Mouse (Mus musculus) G1E (cell line): ENCODE results near the gene Dennd1a. TPM values are rescaled to one million over a fixed set of nuclear protein-coding genes. Genes with fewer than 3 reads are reported as not detected.

Experiments
- ATAC-seq: 2 replicates; pipeline ENCODE4 v1.8.0; 2016; ENCODE audit warnings: mild to moderate bottlenecking; ENCODE audit not compliant: insufficient number of reproducible peaks, poor library complexity, low FRiP score, severe bottlenecking; ENCODE audit errors: extremely low read depth
- DNase-seq: peaks from one replicate; pipeline ENCODE4 v3.0.0; 2012; ENCODE audit warnings: low spot score
- H3K27me3 ChIP-seq: 2 replicates; pipeline ENCODE4 v1.6.1; 2012; ENCODE audit warnings: mild to moderate bottlenecking, low read length, inconsistent platforms; ENCODE audit not compliant: insufficient read depth
- H3K36me3 ChIP-seq: replicated peaks from 2 replicates; pipeline ENCODE3; 2012; ENCODE audit warnings: mild to moderate bottlenecking, inconsistent platforms
- H3K4me1 ChIP-seq: 2 replicates; pipeline ENCODE4 v1.6.1; 2012; ENCODE audit warnings: low read depth, low read length, inconsistent platforms, mixed read lengths; ENCODE audit not compliant: insufficient read depth
- H3K4me3 ChIP-seq: 2 replicates; pipeline ENCODE4 v1.5.1; 2012; ENCODE audit warnings: low read depth, mild to moderate bottlenecking, inconsistent platforms, low read length, moderate library complexity, mixed read lengths
- H3K9me3 ChIP-seq: replicated peaks from 2 replicates; pipeline ENCODE4 v1.6.1; 2012; ENCODE audit warnings: inconsistent platforms
- CTCF ChIP-seq: IDR thresholded peaks from 2 replicates; pipeline ENCODE4 v1.5.1; 2012; ENCODE audit warnings: low read depth, low read length, inconsistent platforms, mixed read lengths
- GATA1 ChIP-seq: IDR thresholded peaks from 2 replicates; pipeline ENCODE4 v1.6.1; 2012; ENCODE audit warnings: borderline replicate concordance, low read length, inconsistent platforms, mixed read lengths
- GATA2 ChIP-seq: IDR thresholded peaks from 2 replicates; pipeline ENCODE4 v1.6.1; 2012; ENCODE audit warnings: low read depth, low read length, inconsistent platforms, borderline replicate concordance
- POLR2AphosphoS5 ChIP-seq: IDR thresholded peaks from 2 replicates; pipeline ENCODE4 v1.6.1; 2012; ENCODE audit warnings: low read depth, low read length, inconsistent platforms; ENCODE audit not compliant: insufficient replicate concordance
- TAL1 ChIP-seq: conservative IDR thresholded peaks from 2 replicates; pipeline ENCODE4 v1.6.1; 2012; ENCODE audit warnings: low read depth, low read length, inconsistent platforms, mixed read lengths
- polyA plus RNA-seq: library from polyadenylated mRNA; stranded (reverse); fragments of >175 nt; gene quantifications from 2 replicates; pipeline ENCODE4 v1.2.3, GENCODE M21; 2012
- total RNA-seq, 2 experiments: library from RNA; stranded (forward) in 1 of 2; stranded (reverse) in 1 of 2; fragments of 200-1000 nt in 1 of 2; fragments of >200 nt in 1 of 2; fragmentation: Nextera tagmentation in 1 of 2; gene quantifications; 2 replicates each; pipeline ENCODE4 v1.2.3; 2014 to 2017

The Dennd1a gene
- total and polyA plus RNA-seq, 3 experiments, result 25.5 to 78.7 (median 71.0) TPM

DNA sequence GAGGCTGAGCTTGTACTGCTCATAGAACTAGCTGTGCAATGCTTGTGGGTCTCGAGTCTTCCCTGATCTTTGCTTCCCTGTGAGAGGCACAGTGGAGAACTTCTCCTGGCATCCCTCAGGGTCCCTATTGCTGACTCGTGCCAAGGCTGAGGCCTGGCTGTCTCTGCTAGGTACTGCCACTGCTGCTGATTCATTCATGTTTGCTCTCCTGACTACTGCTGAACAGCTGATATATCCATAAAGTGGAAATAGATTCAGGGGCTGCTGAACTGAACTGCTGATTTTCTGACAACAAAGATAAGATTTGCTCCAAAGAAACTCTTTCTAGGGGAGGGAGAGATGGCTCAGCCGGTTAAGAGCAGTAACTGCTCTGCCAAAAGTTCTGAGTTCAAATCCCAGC is 102.2 kb downstream of the Dennd1a start:
- no peak for TF ChIP-seq GATA1
- no peak for TF ChIP-seq POLR2AphosphoS5
- TF ChIP-seq CTCF, result no peak
- TF ChIP-seq TAL1, result no peak
- Histone ChIP-seq H3K27me3 (no peaks in the 10 kb centered on the region), H3K9me3 (peaks cover 3% of the 10 kb centered on the region; the same call in 1 of the 2 replicates), H3K4me1 (peaks cover 57% of the 10 kb centered on the region), H3K36me3 (peaks cover 7% of the 10 kb centered on the region), H3K4me3 (no peak overlapping the region)
- no peak for DNase-seq
- ATAC-seq, result no peak

DNA sequence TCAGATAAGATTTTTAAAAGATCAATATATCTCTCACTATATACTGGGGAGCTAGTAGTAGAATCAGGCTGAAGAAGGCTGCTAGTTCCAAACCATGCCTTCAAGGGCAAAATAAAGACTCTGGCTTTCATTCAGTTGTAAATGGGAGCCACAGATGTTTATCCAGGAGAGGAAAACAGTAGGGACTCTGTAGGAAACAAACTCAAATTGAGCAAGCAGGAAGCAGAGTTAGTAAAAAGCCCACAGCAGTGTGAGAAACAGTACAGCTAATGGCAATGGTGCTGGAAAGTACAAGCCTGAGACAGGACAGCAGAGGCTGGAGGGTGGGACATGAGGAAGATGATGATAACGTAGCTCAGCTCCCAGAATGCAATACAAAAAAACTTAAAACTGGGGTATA is 103.3 kb downstream of the Dennd1a start:
- ATAC-seq, result no peak
- Histone ChIP-seq H3K27me3 (no peaks in the 10 kb centered on the region), H3K36me3 (peaks cover 7% of the 10 kb centered on the region), H3K9me3 (peaks cover 3% of the 10 kb centered on the region; the same call in 1 of the 2 replicates), H3K4me1 (peaks cover 54% of the 10 kb centered on the region), H3K4me3 (no peak overlapping the region)
- DNase-seq, result no peak
- TF ChIP-seq TAL1 (no peak), CTCF (no peak), GATA1 (no peak), GATA2 (no peak), POLR2AphosphoS5 (no peak)

DNA sequence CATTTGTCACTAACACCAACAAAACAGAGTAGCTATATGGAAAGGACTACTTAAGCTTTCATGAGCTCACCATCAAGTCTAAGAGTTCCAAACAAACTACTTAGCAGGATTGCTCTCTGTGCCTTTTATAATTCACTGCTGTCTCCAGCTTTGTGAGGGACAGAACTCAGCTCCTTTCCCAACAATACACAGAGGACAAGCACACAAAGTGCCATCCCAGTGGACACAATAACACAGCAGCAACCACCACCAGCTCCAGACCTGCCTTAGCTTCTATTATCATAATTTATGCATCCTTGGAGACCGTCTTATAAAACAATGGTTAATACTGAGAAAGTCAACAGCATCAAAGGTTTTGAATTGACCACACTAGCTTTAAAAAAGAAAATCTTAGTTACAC is 104.9 kb downstream of the Dennd1a start:
- peaks cover 46% of the 10 kb centered on the region for H3K4me1 ChIP-seq
- H3K9me3 ChIP-seq, result peaks cover 3% of the 10 kb centered on the region; the same call in 1 of the 2 replicates
- TF ChIP-seq TAL1 (no peak), POLR2AphosphoS5 (no peak), GATA1 (no peak), CTCF (no peak), GATA2 (no peak)
- ATAC-seq (no peak), DNase-seq (no peak)
- H3K4me3 ChIP-seq, result no peak overlapping the region
- H3K27me3 ChIP-seq, result no peaks in the 10 kb centered on the region
- H3K36me3 ChIP-seq, result peaks cover 7% of the 10 kb centered on the region

DNA sequence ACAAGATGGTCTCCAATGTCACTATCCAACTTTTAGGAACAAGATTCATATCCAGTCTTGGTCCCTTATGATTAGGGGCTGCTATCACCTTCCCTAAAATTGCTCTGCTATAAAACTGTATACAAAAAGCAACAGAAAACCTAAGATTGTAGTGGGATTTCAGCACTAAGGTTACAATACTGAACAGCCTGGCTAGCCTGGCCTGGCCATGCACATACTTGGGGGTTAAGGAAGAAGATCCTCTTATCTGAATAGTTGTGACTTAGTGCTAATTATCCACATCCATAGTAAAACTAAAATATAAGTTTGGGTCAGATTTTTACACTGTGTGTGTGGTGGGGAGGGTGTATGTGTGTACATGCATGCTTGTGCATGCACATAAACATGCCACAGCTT is 109.6 kb downstream of the Dennd1a start:
- Histone ChIP-seq H3K4me1 (peaks cover 43% of the 10 kb centered on the region), H3K4me3 (no peak overlapping the region), H3K36me3 (no peaks in the 10 kb centered on the region), H3K9me3 (no peaks in the 10 kb centered on the region), H3K27me3 (no peaks in the 10 kb centered on the region)
- no peak for TF ChIP-seq GATA2
- TF ChIP-seq POLR2AphosphoS5, result no peak
- no peak for TF ChIP-seq TAL1
- TF ChIP-seq CTCF, result no peak
- TF ChIP-seq GATA1, result no peak
- DNase-seq, result no peak
- no peak for ATAC-seq

DNA sequence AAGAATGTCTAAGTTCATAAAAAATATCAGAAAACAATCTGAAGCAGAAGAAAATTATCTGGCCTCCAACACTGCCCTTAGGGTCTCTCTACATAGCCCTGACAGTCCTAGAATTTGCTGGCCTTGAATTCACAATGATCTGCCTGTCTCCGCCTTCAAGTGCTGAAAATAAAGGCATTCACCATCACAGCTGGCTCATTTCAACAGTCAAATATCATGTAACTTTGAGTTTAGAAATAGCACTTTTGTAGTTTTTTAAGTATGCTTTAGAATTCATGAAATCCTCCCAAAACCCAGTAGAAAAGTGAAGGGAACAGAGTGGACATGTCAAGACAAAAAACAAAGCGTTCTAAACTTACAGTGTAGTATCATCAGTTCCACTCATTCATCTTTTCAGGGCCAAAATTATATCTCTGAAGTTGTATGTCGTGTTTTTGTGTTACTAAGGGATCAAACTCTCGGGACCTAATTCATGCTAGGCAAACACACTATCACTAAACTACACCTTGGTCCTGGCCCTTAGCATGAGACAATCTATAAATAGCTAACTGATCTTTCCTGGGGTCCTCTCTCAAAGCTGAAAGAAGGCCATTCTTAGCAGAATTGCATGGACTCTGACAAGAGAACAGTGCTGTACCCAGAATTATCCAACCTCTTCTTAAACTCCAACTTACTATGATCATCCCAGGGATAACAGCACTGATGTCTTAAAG is 110.2 kb downstream of the Dennd1a start:
- Histone ChIP-seq H3K4me1 (peaks cover 39% of the 10 kb centered on the region), H3K36me3 (no peaks in the 10 kb centered on the region), H3K4me3 (no peak overlapping the region), H3K27me3 (no peaks in the 10 kb centered on the region), H3K9me3 (no peaks in the 10 kb centered on the region)
- no peak for ATAC-seq
- DNase-seq, result no peak
- TF ChIP-seq TAL1 (peak; percentile 24; the same call in 1 of the 2 replicates), GATA2 (no peak)

DNA sequence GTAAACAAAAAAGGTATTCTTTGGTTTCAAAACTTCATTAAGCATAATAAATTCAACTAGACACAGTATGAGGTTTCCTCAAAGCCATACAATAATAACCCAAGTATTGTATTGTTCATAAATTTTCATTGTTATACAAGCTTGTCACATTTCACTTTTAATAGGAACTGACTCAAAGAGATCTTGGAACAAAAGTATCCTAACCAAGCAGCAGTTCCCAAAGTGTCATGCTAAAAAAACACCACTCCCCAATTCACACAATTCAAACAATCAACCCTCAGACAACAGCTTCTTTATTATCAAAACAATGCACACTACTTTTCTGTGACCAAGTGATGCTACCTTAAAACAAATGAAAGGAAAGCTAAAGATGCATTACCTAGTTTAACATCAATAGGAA is 111.9 kb downstream of the Dennd1a start:
- no peaks in the 10 kb centered on the region for H3K9me3 ChIP-seq
- no peaks in the 10 kb centered on the region for H3K36me3 ChIP-seq
- DNase-seq (no peak), ATAC-seq (no peak)
- H3K4me1 ChIP-seq, result peaks cover 33% of the 10 kb centered on the region
- no peak for TF ChIP-seq GATA1
- TF ChIP-seq TAL1, result no peak
- TF ChIP-seq POLR2AphosphoS5, result no peak
- TF ChIP-seq CTCF, result no peak
- TF ChIP-seq GATA2, result no peak
- H3K27me3 ChIP-seq, result no peaks in the 10 kb centered on the region
- H3K4me3 ChIP-seq, result no peak overlapping the region

DNA sequence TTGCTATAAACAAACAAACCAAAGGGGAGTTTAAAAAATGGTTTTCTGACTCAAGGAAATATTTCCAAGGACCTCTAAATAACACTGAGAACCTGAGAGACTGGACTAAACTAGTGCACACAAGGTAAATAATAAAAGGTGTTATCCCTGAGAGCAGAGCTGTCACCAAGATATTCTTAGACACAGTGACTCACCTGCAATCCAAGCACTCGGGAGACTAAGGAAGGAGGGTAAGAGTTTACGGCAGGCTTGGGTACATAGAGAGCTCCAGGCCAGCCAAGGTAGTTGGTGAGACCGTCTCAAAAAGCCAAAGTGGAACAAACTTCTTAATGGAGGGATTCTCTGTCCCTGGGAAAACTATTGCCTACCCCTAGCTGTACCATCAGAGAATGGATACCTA is 118.6 kb downstream of the Dennd1a start:
- TF ChIP-seq POLR2AphosphoS5 (no peak), GATA2 (no peak), TAL1 (no peak), CTCF (no peak)
- ATAC-seq, result no peak
- Histone ChIP-seq H3K36me3 (no peaks in the 10 kb centered on the region), H3K27me3 (no peaks in the 10 kb centered on the region), H3K9me3 (no peaks in the 10 kb centered on the region), H3K4me3 (no peak overlapping the region), H3K4me1 (peaks cover 16% of the 10 kb centered on the region)
- DNase-seq, result no peak
